Mouse (Mus musculus) small intestine, adult 2 months (tissue): ENCODE data around the gene Cnppd1. TPM values are rescaled to one million over a fixed set of nuclear protein-coding genes. Genes with fewer than 3 reads are reported as not detected.

ENCODE experiments used
- H3K27ac ChIP-seq: fragments of 200-500 bp; 2 replicates; pipeline ENCODE4 v1.5.1; 2012; ENCODE audit warnings: low read depth, low read length, control low read depth, inconsistent platforms; ENCODE audit not compliant: insufficient read depth
- H3K27me3 ChIP-seq: fragments of 200-500 bp; 2 replicates; pipeline ENCODE4 v1.6.1; 2012; ENCODE audit warnings: mild to moderate bottlenecking, moderate library complexity, low read length, inconsistent platforms; ENCODE audit not compliant: control insufficient read depth, insufficient read depth
- H3K36me3 ChIP-seq: fragments of 200-500 bp; 2 replicates; pipeline ENCODE4 v1.6.1; 2012; ENCODE audit warnings: mild to moderate bottlenecking, low read length, control low read depth, inconsistent platforms; ENCODE audit not compliant: control insufficient read depth, insufficient read depth
- H3K4me1 ChIP-seq: fragments of 200-500 bp; 2 replicates; pipeline ENCODE4 v1.6.1; 2012; ENCODE audit warnings: low read length, inconsistent platforms, mixed read lengths; ENCODE audit not compliant: control insufficient read depth, insufficient read depth, insufficient read length
- H3K4me3 ChIP-seq: fragments of 200-500 bp; 2 replicates; pipeline ENCODE4 v1.5.1; 2012; ENCODE audit warnings: low read depth, mild to moderate bottlenecking, control low read depth, inconsistent platforms, low read length, moderate library complexity
- CTCF ChIP-seq: fragments of 200-500 bp; IDR thresholded peaks from 2 replicates; pipeline ENCODE4 v1.5.1; 2012; ENCODE audit warnings: low read depth, mild to moderate bottlenecking, control low read depth, inconsistent platforms, low read length, moderate library complexity, mixed read lengths; ENCODE audit not compliant: insufficient replicate concordance, insufficient read length; ENCODE audit errors: extremely low read depth
- POLR2A ChIP-seq: fragments of 200-500 bp; IDR thresholded peaks from 2 replicates; pipeline ENCODE4 v1.6.1; 2012; ENCODE audit warnings: low read depth, mild to moderate bottlenecking, control low read depth, inconsistent platforms, low read length, moderate library complexity
- WGBS: fragments of 180-500 bp; shearing (Covaris S2); methylation state at CpG from one replicate; pipeline ENCODE4 v1.1.7; 2018; 5-methylcytosine and 5-hydroxymethylcytosine counted together
- polyA plus RNA-seq: library from polyadenylated mRNA; depleted of rRNA; stranded (reverse); fragments of >200 nt; gene quantifications from 2 replicates; pipeline ENCODE4 v1.2.3, GENCODE M21; 2012; rRNA removed

The Cnppd1 gene
- polyA plus RNA-seq, 1 experiment, result 90.4 TPM

DNA sequence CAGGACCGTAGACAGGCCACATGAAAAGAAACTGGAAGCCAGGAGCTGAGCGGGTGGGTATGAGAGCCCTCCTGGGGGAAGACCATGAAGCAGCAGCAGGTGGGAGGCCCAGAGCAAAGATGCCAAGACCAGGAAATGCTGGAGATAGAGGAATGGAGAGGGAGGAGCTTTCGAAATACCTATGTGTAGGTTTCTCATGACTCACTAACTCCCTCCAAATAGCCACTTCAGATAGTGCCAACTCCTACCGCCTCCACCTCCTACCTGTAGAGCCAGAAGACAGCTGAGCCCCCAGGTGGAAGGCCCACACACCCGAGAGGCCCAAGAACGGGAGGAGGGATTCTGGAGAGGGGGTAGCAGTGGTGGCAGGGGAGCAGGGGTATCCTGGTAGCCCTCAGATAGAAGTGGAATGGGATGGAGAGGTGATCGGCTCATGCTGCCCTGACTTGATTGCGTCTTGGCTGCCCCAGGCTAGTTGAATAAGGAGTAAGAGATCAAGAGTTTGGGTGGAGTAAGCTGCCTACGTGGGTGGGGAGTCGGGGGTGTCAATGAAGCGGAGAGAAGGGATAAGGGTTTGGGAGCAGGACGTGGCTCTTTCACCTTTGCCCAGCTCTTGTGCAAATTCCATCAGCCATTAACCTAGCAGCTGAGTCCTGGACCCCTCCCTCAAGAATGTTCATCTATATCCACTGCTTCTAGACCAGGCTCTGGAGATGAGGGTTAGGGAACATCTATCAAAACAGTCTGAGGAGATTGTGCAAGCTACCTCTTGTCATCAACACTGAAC is 8.9 kb downstream of the Cnppd1 start, which contains the start of gene Slc23a3:
Gene Slc23a3 (minus strand): TSS at position 470 of the 787 bp plus-strand sequence.
- Histone ChIP-seq H3K36me3 (peaks cover 30% of the 10 kb centered on the region), H3K4me1 (peaks cover 10% of the 10 kb centered on the region; the same call in 1 of the 2 replicates), H3K27me3 (no peaks in the 10 kb centered on the region), H3K27ac (no peak within 1 kb of the TSS), H3K4me3 (no peak within 1 kb of the TSS)
- TF ChIP-seq POLR2A (no peak), CTCF (no peak)
- 28% methylated on average over 12 of the region's 12 CpGs for WGBS

GRCm38 (mm10) chr1:75128641-75129040 is 13.9 kb downstream of the Cnppd1 start:
- H3K4me3 ChIP-seq, result no peak overlapping the region
- TF ChIP-seq POLR2A, result no peak
- TF ChIP-seq CTCF, result no peak
- H3K27ac ChIP-seq, result peak overlapping the region; percentile 24; the same call in 1 of the 2 replicates
- WGBS, result 28% methylated on average over 3 of the region's 3 CpGs
- H3K4me1 ChIP-seq, result peaks cover 13% of the 10 kb centered on the region; the same call in 1 of the 2 replicates
- H3K27me3 ChIP-seq, result no peaks in the 10 kb centered on the region
- H3K36me3 ChIP-seq, result no peaks in the 10 kb centered on the region

DNA sequence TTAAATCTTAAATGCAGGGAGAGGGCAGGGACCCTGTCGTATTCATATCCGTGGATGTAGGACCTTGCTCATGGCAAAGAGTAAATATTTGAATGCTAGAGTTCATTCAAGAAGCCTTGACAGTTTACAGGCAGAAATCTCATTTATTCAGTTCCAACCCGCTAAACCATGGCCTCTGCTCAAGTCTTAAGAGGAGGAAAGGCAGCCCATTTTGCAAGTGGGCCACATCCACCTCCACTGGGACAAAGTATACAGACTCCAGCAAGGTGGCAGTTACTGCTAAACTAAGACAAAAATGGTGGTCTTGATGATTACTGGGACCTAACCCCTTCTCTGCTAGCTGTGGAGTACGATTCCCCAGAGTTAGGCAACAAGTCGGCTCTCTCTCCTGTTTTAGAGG is 17.1 kb downstream of the Cnppd1 start:
- Histone ChIP-seq H3K27me3 (no peaks in the 10 kb centered on the region), H3K36me3 (no peaks in the 10 kb centered on the region), H3K4me3 (no peak overlapping the region), H3K4me1 (peaks cover 12% of the 10 kb centered on the region; the same call in 1 of the 2 replicates), H3K27ac (peak overlapping the region; percentile 98)
- WGBS, result 26% methylated on average over 5 of the region's 5 CpGs
- TF ChIP-seq CTCF (no peak), POLR2A (no peak)

DNA sequence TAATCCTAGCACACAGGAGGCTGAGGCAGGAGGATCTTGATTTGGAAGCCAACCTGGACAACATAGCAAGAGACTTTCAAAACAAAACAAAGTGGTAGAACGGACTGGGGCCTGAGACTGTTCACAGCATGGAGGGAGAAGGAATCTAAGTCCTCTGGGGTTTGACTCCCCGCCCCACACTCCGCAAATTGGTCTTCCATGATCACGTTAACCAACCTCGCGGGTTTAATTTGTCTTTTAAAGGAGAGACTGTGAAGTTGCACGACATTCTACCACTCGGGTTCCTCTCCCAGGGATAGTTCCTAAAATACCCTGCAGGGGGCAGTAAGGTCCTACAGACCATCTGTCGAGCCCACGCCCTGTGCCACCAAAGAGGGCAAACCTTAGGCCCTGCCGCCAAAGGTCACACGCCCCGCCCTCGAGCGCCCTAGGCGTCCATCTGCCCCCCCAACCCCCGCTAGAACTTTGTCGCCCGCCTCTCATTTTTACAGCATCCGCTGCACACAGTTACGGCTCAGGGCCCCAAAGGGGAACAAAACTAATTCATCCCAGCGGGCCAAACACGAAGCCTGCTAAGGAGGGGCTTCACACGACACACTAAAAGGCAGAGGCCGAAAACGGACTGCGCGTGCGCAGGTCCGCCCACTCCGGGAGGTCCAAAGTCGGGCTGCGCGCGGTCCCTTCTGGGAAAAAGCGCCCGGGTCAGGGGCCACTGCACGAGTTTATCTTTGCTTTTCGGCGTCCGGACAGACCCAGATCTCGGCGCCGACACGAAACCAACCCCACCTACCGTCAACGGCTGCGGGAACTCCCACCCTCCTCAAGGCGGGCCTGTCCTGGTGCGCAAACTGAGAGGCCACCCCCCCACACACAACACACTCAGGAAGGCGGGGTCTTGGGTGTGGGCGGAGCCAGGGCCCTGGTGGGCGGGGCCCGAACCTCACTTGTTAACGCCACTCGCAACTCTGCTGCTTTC is 17.9 kb downstream of the Cnppd1 start, which contains the start of gene Nhej1:
Gene Nhej1 (minus strand): TSS at position 855 of the 976 bp plus-strand sequence.
- H3K4me1 ChIP-seq, result peaks cover 12% of the 10 kb centered on the region; the same call in 1 of the 2 replicates
- no peaks in the 10 kb centered on the region for H3K36me3 ChIP-seq
- TF ChIP-seq CTCF, result peak; percentile 94
- TF ChIP-seq POLR2A, result peak; percentile 57
- H3K27me3 ChIP-seq, result no peaks in the 10 kb centered on the region
- peak within 1 kb of the TSS; percentile 98 for H3K27ac ChIP-seq
- WGBS, result 1% methylated on average over 56 of the region's 56 CpGs
- peak within 1 kb of the TSS; percentile 72 for H3K4me3 ChIP-seq

- 82% methylated on average over 3 of the region's 3 CpGs for WGBS
- H3K27me3 ChIP-seq, result no peaks in the 10 kb centered on the region
- peaks cover 7% of the 10 kb centered on the region; the same call in 1 of the 2 replicates for H3K4me1 ChIP-seq
- H3K36me3 ChIP-seq, result no peaks in the 10 kb centered on the region
- no peak overlapping the region for H3K27ac ChIP-seq
- H3K4me3 ChIP-seq, result no peak overlapping the region
- no peak for TF ChIP-seq CTCF
- TF ChIP-seq POLR2A, result no peak
Measured at GRCm38 (mm10) chr1:75122211-75122610, 20.3 kb downstream of the Cnppd1 start.

Other genes starting within 250 kb of the Cnppd1 start
- gene Cryba2, start 249.6 kb downstream of the Cnppd1 start, polyA plus RNA-seq, result 0.86 and 1.1 TPM in 2 replicates
- gene Cfap65, start 207.1 kb downstream of the Cnppd1 start, polyA plus RNA-seq, result 0.03 and 0.15 TPM in 2 replicates
- 67.5 and 198 TPM in 2 replicates for gene Ihh, start 191.0 kb downstream of the Cnppd1 start, polyA plus RNA-seq
- gene Nhej1, start 17.5 kb downstream of the Cnppd1 start, polyA plus RNA-seq, result 0.86 and 2.0 TPM in 2 replicates
- gene Slc23a3, start 8.8 kb downstream of the Cnppd1 start, polyA plus RNA-seq, result 1.2 TPM in 2 replicates
- gene Retreg2, start 67 bp upstream of the Cnppd1 start, polyA plus RNA-seq, result 47.4 and 113 TPM in 2 replicates
- gene Zfand2b, start 25.9 kb upstream of the Cnppd1 start, polyA plus RNA-seq, result 45.0 and 106 TPM in 2 replicates
- gene Abcb6, start 37.7 kb upstream of the Cnppd1 start, polyA plus RNA-seq, result 15.0 and 22.1 TPM in 2 replicates
- 5.5 and 16.2 TPM in 2 replicates for gene Ankzf1, start 49.4 kb upstream of the Cnppd1 start, polyA plus RNA-seq
- 48.3 and 148 TPM in 2 replicates for gene Atg9a, start 49.5 kb upstream of the Cnppd1 start, polyA plus RNA-seq
- 0.74 and 1.1 TPM in 2 replicates for gene Glb1l, start 68.1 kb upstream of the Cnppd1 start, polyA plus RNA-seq
- gene Stk16, start 68.1 kb upstream of the Cnppd1 start, polyA plus RNA-seq, result 147 and 193 TPM in 2 replicates
- gene Tuba4a, start 77.2 kb upstream of the Cnppd1 start, polyA plus RNA-seq, result 107 and 188 TPM in 2 replicates
- not detected in 2 replicates for gene A630095N17Rik, start 89.4 kb upstream of the Cnppd1 start, polyA plus RNA-seq
- gene Dnajb2, start 93.7 kb upstream of the Cnppd1 start, polyA plus RNA-seq, result 13.3 and 21.3 TPM in 2 replicates
- 2.8 and 6.2 TPM in 2 replicates for gene Ptprn, start 121.8 kb upstream of the Cnppd1 start, polyA plus RNA-seq
- 1.8 and 6.2 TPM in 2 replicates for gene Resp18, start 135.7 kb upstream of the Cnppd1 start, polyA plus RNA-seq
- gene Dnpep, start 175.3 kb upstream of the Cnppd1 start, polyA plus RNA-seq, result 157 and 865 TPM in 2 replicates
- gene Des, start 217.6 kb upstream of the Cnppd1 start, polyA plus RNA-seq, result 152 and 216 TPM in 2 replicates
- 21.5 and 23.2 TPM in 2 replicates for gene Speg, start 232.6 kb upstream of the Cnppd1 start, polyA plus RNA-seq